Mouse (Mus musculus) midbrain, embryonic 11.5 days (tissue): ENCODE results near the gene Gpatch1. TPM values are rescaled to one million over a fixed set of nuclear protein-coding genes. Genes with fewer than 3 reads are reported as not detected.

Experiments
- ATAC-seq: fragments of 200-750 bp; cut with Nextera tagmentation; 2 replicates; pipeline ENCODE4 v1.8.0; 2017; ENCODE audit warnings: moderate TSS enrichment, moderate library complexity; ENCODE audit not compliant: low FRiP score
- DNase-seq: peaks from one replicate; pipeline ENCODE4 v3.0.0; 2015; ENCODE audit warnings: low spot score; ENCODE audit errors: missing footprints
- H3K27ac ChIP-seq: fragments of 300-500 bp; sonication (generic); 2 replicates; pipeline ENCODE4 v1.5.1; 2014; ENCODE audit warnings: low read depth, low read length
- H3K27me3 ChIP-seq: fragments of 300-500 bp; sonication (generic); 2 replicates; pipeline ENCODE4 v1.6.1; 2014; ENCODE audit warnings: mild to moderate bottlenecking, low read length, moderate library complexity, mixed read lengths; ENCODE audit not compliant: control insufficient read depth, insufficient read depth
- H3K36me3 ChIP-seq: fragments of 300-500 bp; sonication (generic); 2 replicates; pipeline ENCODE4 v1.6.1; 2014; ENCODE audit warnings: mild to moderate bottlenecking, low read length, moderate library complexity, mixed read lengths; ENCODE audit not compliant: control insufficient read depth, insufficient read depth
- H3K4me1 ChIP-seq: fragments of 300-500 bp; sonication (generic); 2 replicates; pipeline ENCODE4 v1.6.1; 2014; ENCODE audit warnings: low read length; ENCODE audit not compliant: control insufficient read depth, insufficient read depth
- H3K4me2 ChIP-seq: fragments of 300-500 bp; sonication (generic); 2 replicates; pipeline ENCODE4 v1.6.1; 2014; ENCODE audit warnings: mild to moderate bottlenecking, moderate library complexity
- H3K4me3 ChIP-seq: fragments of 300-500 bp; sonication (generic); 2 replicates; pipeline ENCODE4 v1.5.1; 2014; ENCODE audit warnings: low read depth, low read length
- H3K9ac ChIP-seq: fragments of 300-500 bp; sonication (generic); 2 replicates; pipeline ENCODE4 v1.6.1; 2014; ENCODE audit warnings: low read length
- H3K9me3 ChIP-seq: fragments of 300-500 bp; sonication (generic); 2 replicates; pipeline ENCODE4 v1.6.1; 2016; ENCODE audit warnings: low read length; ENCODE audit not compliant: control insufficient read depth
- WGBS: fragments of 180-500 bp; shearing (Covaris S2); extraction: QIAGEN DNeasy Blood & Tissue Kit; methylation state at CpG from one replicate; pipeline ENCODE4 v1.1.7; 2014; 5-methylcytosine and 5-hydroxymethylcytosine counted together
- polyA plus RNA-seq: library from polyadenylated mRNA; unstranded; fragments of >200 nt; fragmentation: Nextera tagmentation; extraction: Ambion mirVana; gene quantifications from 2 replicates; pipeline ENCODE4 v1.2.1, GENCODE M21; 2014

The Gpatch1 gene
- polyA plus RNA-seq, 1 experiment from 2014 or later = 19.4 TPM

DNA sequence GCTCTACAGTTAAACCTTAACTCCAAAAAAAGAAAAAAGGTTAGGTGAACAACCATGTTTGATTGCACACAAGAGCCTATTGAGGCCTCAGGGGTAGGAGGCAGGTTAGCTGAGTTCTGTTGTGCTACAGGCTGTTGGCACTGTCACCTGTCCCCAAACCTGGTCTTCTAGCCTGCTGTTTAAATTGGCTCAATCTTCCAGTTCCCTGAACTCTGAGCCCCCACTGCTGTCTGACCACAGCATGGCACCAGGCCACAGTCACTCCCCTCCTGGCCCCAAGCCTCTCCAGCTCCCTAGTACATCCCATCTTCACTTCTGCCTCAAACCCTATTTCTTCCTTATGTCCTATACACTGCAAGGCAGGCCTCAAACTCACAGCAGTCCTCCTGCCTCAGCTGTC lies 17.4 kb downstream of the Gpatch1 start:
- no peaks in the 10 kb centered on the region; the same call in 1 of the 2 replicates for H3K9me3 ChIP-seq
- no peak for ATAC-seq

GRCm38 (mm10) chr7:35299656-35300055 lies 18.6 kb downstream of the Gpatch1 start:
- no peak overlapping the region for H3K9ac ChIP-seq
- H3K36me3 ChIP-seq = peaks cover 16% of the 10 kb centered on the region; the same call in 1 of the 2 replicates
- DNase-seq (no peak), ATAC-seq (no peak)
- H3K4me1 ChIP-seq = no peaks in the 10 kb centered on the region
- H3K4me2 ChIP-seq = no peak overlapping the region
- H3K27me3 ChIP-seq = no peaks in the 10 kb centered on the region
- no peak overlapping the region for H3K27ac ChIP-seq
- no peaks in the 10 kb centered on the region for H3K9me3 ChIP-seq
- 69% methylated on average over 8 of the region's 8 CpGs for whole genome bisulfite sequencing
- no peak overlapping the region for H3K4me3 ChIP-seq

More for the DNA sequence above, 17.4 kb downstream of the Gpatch1 start:
- Histone ChIP-seq H3K4me2 (no peak overlapping the region), H3K4me3 (no peak overlapping the region), H3K4me1 (no peaks in the 10 kb centered on the region), H3K36me3 (peaks cover 12% of the 10 kb centered on the region; the same call in 1 of the 2 replicates), H3K27ac (no peak overlapping the region), H3K9ac (no peak overlapping the region), H3K27me3 (no peaks in the 10 kb centered on the region)
- DNase-seq = no peak

DNA sequence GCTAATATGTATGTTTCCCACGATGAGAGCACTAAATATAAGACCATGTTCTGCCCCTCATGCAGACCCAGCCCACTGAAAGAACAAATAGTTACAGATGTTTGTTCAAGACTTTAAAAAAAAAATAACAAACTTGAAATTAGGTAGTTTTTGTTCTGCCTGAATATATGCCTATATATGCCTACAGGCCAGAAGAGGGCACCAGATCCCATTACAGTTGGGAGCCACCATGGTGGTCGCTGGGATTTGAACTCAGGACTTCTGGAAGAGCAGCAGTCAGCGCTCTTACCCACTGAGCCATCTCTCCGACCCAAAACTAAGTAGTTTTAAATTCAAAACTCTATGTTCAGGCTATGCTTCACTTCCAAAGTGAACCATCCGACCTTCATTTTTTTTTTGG lies 20.4 kb downstream of the Gpatch1 start:
- H3K4me1 ChIP-seq = no peaks in the 10 kb centered on the region
- 90% methylated on average over 5 of the region's 5 CpGs for WGBS
- DNase-seq = no peak

GRCm38 (mm10) chr7:35295631-35296030 lies 22.6 kb downstream of the Gpatch1 start:
- H3K27ac ChIP-seq = no peak overlapping the region
- no peak overlapping the region for H3K4me3 ChIP-seq
- H3K36me3 ChIP-seq = peaks cover 26% of the 10 kb centered on the region
- H3K27me3 ChIP-seq = no peaks in the 10 kb centered on the region
- H3K4me2 ChIP-seq = no peak overlapping the region
- H3K9ac ChIP-seq = no peak overlapping the region
- no peak for DNase-seq
- H3K4me1 ChIP-seq = no peaks in the 10 kb centered on the region
- WGBS = 96% methylated on average over 2 of the region's 2 CpGs
- H3K9me3 ChIP-seq = no peaks in the 10 kb centered on the region
- ATAC-seq = no peak

More for the DNA sequence above, 20.4 kb downstream of the Gpatch1 start:
- no peak overlapping the region for H3K4me2 ChIP-seq
- peaks cover 25% of the 10 kb centered on the region for H3K36me3 ChIP-seq
- no peak overlapping the region for H3K4me3 ChIP-seq
- ATAC-seq = no peak
- H3K9me3 ChIP-seq = no peaks in the 10 kb centered on the region
- no peaks in the 10 kb centered on the region for H3K27me3 ChIP-seq
- no peak overlapping the region for H3K27ac ChIP-seq
- H3K9ac ChIP-seq = no peak overlapping the region

GRCm38 (mm10) chr7:35293464-35293863 lies 24.8 kb downstream of the Gpatch1 start:
- Histone ChIP-seq H3K4me2 (no peak overlapping the region), H3K27ac (no peak overlapping the region), H3K27me3 (no peaks in the 10 kb centered on the region), H3K4me3 (no peak overlapping the region), H3K4me1 (no peaks in the 10 kb centered on the region), H3K9me3 (no peaks in the 10 kb centered on the region), H3K9ac (no peak overlapping the region), H3K36me3 (peaks cover 24% of the 10 kb centered on the region)
- WGBS = 90% methylated on average over 13 of the region's 13 CpGs
- DNase-seq (no peak), ATAC-seq (no peak)

DNA sequence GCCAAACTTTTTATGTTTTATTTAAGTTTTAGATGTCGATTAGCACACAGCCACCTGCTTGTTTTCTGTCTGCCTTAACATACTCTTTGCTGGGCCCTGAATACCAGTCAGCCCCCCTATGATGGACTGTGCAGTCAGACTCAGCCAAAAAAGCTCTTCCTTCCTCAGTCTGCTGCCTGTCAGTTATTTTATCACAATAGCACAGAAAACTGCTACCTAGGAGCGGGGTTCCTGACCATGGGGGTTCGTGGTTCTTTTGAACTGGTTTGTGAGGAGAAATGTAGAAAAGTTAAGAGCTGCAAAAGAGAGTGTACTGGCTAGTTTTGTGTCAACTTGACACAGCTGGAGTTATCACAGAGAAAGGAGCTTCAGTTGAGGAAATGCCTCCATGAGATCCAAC lies 39.3 kb downstream of the Gpatch1 start:
- Histone ChIP-seq H3K9ac (no peak overlapping the region), H3K4me3 (no peak overlapping the region), H3K36me3 (peaks cover 20% of the 10 kb centered on the region), H3K4me2 (no peak overlapping the region), H3K27ac (no peak overlapping the region), H3K4me1 (peaks cover 4% of the 10 kb centered on the region; the same call in 1 of the 2 replicates), H3K27me3 (no peaks in the 10 kb centered on the region), H3K9me3 (peaks cover 17% of the 10 kb centered on the region)
- 83% methylated on average over 3 of the region's 3 CpGs for WGBS
- ATAC-seq = no peak
- no peak for DNase-seq

GRCm38 (mm10) chr7:35277433-35277832 lies 40.8 kb downstream of the Gpatch1 start:
- Histone ChIP-seq H3K9ac (no peak overlapping the region), H3K9me3 (peaks cover 17% of the 10 kb centered on the region), H3K36me3 (peaks cover 20% of the 10 kb centered on the region), H3K27me3 (no peaks in the 10 kb centered on the region), H3K27ac (no peak overlapping the region), H3K4me1 (peaks cover 4% of the 10 kb centered on the region; the same call in 1 of the 2 replicates), H3K4me2 (no peak overlapping the region), H3K4me3 (no peak overlapping the region)
- no peak for DNase-seq
- 38% methylated on average over 4 of the region's 4 CpGs for WGBS
- peak; percentile 74 for ATAC-seq

- Histone ChIP-seq H3K36me3 (no peaks in the 10 kb centered on the region), H3K4me3 (peak overlapping the region; percentile 13), H3K9ac (peak overlapping the region; percentile 1), H3K27ac (no peak overlapping the region), H3K9me3 (peaks cover 3% of the 10 kb centered on the region; the same call in 1 of the 2 replicates), H3K4me2 (peak overlapping the region; percentile 64), H3K4me1 (no peaks in the 10 kb centered on the region), H3K27me3 (no peaks in the 10 kb centered on the region)
- ATAC-seq = peak; percentile 83
- 8% methylated on average over 21 of the region's 21 CpGs for WGBS
- peak; percentile 92 for DNase-seq
These were observed 48.7 kb downstream of the Gpatch1 start for GRCm38 (mm10) chr7:35269443-35270024.

GRCm38 (mm10) chr7:35267841-35268240 lies 50.4 kb downstream of the Gpatch1 start:
- no peak for ATAC-seq
- H3K36me3 ChIP-seq = no peaks in the 10 kb centered on the region
- WGBS = 68% methylated on average over 5 of the region's 5 CpGs
- no peaks in the 10 kb centered on the region for H3K9me3 ChIP-seq
- H3K27me3 ChIP-seq = no peaks in the 10 kb centered on the region
- H3K4me2 ChIP-seq = no peak overlapping the region
- no peaks in the 10 kb centered on the region for H3K4me1 ChIP-seq
- H3K4me3 ChIP-seq = no peak overlapping the region
- no peak overlapping the region for H3K9ac ChIP-seq
- DNase-seq = no peak
- H3K27ac ChIP-seq = no peak overlapping the region
